Mouse (Mus musculus): Measurements from ENCODE around the gene Tomm40. TPM values are rescaled to one million over a fixed set of nuclear protein-coding genes. Genes with fewer than 3 reads are reported as not detected.

The Tomm40 gene
- total RNA-seq, 2 experiments from 2014 or later, result 52.9 to 55.7 TPM

DNA sequence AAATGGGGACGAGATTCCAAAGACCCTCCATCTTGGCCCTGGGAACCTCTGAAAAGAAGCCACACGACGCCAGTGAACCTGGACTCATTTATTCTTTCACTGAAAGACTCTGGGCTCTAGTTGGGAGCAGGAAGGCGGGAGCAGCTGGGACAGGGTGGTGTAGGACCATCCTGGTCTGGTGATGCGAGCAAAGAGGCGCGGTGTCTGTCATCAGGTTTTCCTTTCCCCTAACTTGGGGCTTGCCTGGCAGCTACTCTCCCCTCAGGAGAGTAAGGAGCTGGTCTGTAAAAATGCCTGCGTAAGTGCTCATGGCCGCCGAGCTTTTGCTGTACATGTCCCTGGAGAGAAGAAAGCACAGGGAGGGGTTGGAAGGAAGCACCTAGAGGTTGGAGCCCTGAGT, 43.7 kb downstream of the Tomm40 start:
- intact Hi-C loops (cut with DNase I; ENCODE audit: low total_unique reads), result no loop called here
- no peak for DNase-seq

DNA sequence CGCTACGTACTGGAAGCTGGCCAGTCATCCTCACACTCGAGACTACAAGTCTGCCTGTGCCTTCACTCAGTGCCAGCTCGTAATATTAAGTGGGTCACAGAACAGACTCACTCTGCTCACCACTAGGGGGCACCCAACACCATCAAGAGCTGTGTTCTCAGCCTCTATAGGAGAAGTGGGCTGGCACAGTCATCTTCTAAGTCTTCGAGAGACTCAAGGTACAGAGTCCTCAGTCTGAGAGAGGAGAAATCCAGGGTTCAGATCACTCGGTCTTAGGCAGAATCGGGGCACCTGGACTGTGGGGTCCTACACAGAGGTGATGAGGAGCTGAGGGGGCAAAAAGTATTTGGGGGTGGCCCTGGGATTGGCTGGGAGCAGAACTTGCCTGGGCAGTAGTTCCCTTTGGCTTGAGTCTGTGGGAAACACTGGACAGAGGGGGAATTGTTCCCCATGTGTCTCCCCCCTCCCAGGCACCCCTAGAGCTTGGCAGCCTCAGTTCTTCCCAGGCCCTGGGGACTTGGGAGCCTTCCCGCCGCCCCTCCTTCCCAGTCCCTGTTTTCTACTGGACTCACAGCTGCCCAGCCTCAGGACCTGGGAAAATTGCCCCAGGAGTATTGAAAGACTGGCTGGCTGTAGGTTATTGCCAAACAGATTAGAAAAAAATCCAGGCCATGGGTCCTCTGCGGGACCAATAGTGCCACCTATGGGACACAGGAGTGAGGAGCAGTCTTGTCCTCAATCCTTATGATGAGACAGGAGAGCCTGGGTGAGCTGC, 46.1 kb downstream of the Tomm40 start:
- intact Hi-C loops (cut with DNase I; ENCODE audit: low total_unique reads), result loop anchor here (2.0 kb wide), 1 partner anchor 34 kb away; no protein-coding TSS in a partner anchor
- peak; percentile 91 for DNase-seq

DNA sequence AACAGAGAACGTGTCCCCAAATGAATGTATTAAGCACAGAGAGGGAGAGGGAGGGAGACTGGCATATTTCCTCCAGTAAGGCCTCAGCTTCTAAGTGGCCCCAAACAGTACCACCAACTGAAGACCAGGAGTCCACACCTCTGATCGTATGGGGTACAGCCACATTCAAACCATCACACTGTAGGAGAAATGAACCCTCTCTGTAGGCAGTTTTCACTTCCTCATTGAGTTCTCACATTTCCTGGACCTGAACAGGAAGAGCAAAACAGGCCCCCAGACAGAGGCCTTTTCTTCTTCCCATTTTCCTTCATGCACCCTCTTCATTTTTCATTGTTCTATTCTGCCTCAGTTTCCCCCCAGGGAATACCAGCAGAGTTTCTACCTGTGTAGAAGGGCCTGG, 47.8 kb downstream of the Tomm40 start:
- intact Hi-C loops (cut with DNase I; ENCODE audit: low total_unique reads), result no loop called here
- no peak for DNase-seq

DNA sequence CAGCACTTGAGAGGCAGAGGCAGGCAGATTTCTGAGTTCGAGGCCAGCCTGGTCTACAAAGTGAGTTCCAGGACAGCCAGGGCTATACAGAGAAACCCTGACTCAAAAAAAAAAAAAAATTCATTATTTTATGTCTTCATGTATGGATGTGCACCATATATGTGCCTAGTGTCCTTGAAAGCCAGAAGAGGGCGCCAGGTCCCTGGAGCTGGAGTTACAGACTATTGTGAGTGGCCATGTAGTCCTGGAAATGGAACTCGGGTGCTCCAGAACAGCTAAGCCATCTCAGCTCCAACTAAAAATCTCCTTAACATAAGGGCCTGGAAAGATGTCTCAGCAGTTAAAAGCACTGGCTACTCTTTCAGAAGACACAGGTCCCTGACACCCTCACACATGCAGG, 48.5 kb downstream of the Tomm40 start:
- intact Hi-C loops (cut with DNase I; ENCODE audit: low total_unique reads), result no loop called here

DNA sequence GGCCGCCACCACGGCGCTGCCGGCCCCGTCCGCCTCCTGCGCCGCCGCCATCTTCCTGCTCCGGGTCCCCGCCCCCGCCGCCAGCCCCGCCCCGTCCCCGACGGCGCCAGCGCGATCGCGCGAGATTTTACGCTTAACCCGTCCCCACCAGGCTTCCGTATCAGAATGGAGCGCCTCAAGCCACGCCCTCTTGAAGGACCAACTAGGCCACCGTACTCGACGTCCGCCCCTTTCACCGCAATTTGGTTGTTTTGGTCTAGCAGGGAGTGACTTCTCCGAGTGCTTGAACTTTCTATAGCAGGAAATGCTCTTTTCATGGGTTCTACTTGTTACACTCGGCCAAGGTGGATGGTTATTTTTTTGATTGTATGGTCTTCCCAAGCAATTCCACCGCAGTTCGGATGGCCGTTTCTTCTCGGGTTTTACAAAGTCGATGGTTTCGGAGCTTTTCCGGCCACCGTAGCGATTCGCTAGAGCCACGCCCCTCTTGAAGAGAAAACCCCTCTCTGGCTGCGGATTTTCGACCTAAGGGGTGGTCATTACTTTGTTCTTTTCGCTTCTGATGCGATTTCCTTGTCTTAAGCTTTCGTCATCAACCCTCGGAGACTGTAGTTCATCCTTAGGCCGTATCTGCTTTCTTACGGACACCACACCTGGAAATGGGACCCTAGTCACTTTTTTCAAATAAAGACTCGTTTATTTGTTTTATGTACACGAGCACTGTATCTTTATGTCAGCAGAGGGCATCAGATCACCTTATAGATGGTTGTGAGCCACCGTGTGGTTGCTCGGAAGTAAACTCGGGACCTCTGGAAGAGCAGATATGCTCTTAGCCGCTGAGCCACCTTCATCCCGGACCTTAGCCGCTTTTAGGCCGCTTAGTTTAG, 50.0 kb downstream of the Tomm40 start, which contains the start of gene Clptm1:
TSS of gene Clptm1 (minus strand) at position 79 of the 887 bp plus-strand sequence.
- peak; percentile 97 for DNase-seq
- intact Hi-C loops (cut with DNase I; ENCODE audit: low total_unique reads), result no loop called here

More for the DNA sequence above, 48.5 kb downstream of the Tomm40 start:
- no peak for DNase-seq

DNA sequence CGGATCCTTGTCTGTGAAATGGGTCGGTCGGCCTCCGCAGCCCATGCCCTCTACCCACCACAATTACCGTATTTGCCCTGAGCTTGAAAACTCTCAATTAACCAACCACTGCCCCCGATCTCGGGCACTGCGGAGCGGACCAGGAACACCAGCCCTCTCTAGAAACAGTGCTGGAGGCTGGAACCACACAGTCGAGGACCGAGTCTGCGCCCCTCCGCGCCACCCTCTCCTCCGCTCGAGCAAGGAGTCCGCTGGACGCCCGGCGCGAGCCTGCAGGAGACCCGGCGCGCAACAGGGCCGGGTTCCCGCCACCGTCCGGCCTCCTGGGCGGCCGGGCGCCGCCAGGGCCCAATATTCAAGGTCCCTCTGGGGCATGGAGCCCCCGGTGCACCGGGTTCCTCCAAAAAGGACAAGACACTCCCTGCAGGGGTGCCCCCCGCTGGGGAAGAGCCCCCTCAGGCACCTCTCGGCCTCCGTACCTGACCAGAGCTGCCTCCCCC, 50.7 kb downstream of the Tomm40 start:
- DNase-seq, result no peak
- intact Hi-C loops (cut with DNase I; ENCODE audit: low total_unique reads), result no loop called here

DNA sequence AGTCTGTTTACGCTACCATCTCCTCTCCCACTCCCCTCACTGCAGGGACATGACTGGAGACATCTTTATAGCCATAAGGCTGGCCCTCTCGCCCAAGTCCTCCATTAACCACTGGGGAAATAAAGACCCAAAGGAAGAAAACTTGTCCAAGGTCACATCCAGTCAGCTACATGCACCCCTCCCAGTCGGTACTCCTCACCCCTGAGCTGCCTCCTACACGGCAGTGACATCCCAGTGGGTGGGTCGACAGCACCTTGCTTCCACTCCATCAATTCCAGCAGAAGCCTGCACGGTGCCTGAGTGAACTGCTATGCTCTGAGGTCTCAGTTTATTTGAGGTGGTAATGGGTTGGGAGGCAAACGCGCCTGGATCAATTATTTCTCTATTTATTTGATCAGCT, 51.3 kb downstream of the Tomm40 start:
- no peak for DNase-seq
- intact Hi-C loops (cut with DNase I; ENCODE audit: low total_unique reads), result no loop called here

DNA sequence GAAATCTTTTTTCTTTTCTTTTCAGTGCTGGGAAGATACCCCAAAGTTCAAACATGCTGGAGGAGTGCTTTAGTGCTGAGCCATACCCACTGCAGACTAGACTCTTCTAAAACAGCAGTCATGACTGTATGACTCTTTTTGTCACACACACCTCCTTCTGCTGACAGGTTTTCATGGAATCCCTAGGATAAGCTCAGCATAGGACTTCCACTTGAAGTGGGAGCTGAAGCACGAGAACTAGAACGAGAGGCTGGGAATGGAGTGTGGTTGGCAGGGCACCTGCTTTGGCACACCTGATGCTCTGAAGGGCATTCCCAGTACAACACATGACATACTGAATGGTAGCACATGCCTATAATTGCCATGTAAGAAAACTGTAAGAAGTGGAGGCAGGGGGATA, 62.6 kb downstream of the Tomm40 start:
- DNase-seq, result no peak
- intact Hi-C loops (cut with DNase I; ENCODE audit: low total_unique reads), result no loop called here

Other genes starting within 250 kb of the Tomm40 start
- gene Bloc1s3, start 207.1 kb downstream of the Tomm40 start, total RNA-seq (2021), result 1 to 10 TPM; 1.7 to 2.1 TPM
- gene Trappc6a, start 207.0 kb downstream of the Tomm40 start, total RNA-seq (2021), result 10 to 100 TPM; 19.9 to 20.0 TPM
- not detected for gene Nkpd1, start 197.6 kb downstream of the Tomm40 start, total RNA-seq (2021)
- 10 to 100 TPM; 34.4 to 34.5 TPM for gene Ppp1r37, start 152.4 kb downstream of the Tomm40 start, total RNA-seq (2021)
- under 1 TPM in 1 of 2 experiments, not detected in 1; 0.27 TPM for gene Zfp296, start 138.2 kb downstream of the Tomm40 start, total RNA-seq (2021)
- 10 to 100 TPM; 50.0 to 55.1 TPM for gene Gemin7, start 137.8 kb downstream of the Tomm40 start, total RNA-seq (2021)
- gene Clasrp, start 111.0 kb downstream of the Tomm40 start, total RNA-seq (2021), result 10 to 100 TPM; 10.6 to 12.0 TPM
- gene Relb, start 86.0 kb downstream of the Tomm40 start, total RNA-seq (2021), result 1 to 10 TPM; 4.9 to 7.3 TPM
- 10 to 100 TPM; 39.8 to 47.7 TPM for gene Clptm1, start 50.4 kb downstream of the Tomm40 start, total RNA-seq (2021)
- under 1 TPM; 0.41 to 0.44 TPM for gene Apoc2, start 37.5 kb downstream of the Tomm40 start, total RNA-seq (2021)
- gene Gm44805, start 34.0 kb downstream of the Tomm40 start, total RNA-seq (2021), result not detected
- not detected for gene Apoc4, start 34.0 kb downstream of the Tomm40 start, total RNA-seq (2021)
- gene Apoc1, start 22.8 kb downstream of the Tomm40 start, total RNA-seq (2021), result 1 to 10 TPM in 1 of 2 experiments, not detected in 1; 1.3 TPM
- 10 to 100 TPM; 56.6 to 84.2 TPM for gene Apoe, start 16.2 kb downstream of the Tomm40 start, total RNA-seq (2021)
- 10 to 100 TPM in 1 of 2 experiments, 1 to 10 TPM in 1; 9.8 to 12.9 TPM for gene Nectin2, start 35.0 kb upstream of the Tomm40 start, total RNA-seq (2021)
- gene Bcam, start 55.6 kb upstream of the Tomm40 start, total RNA-seq (2021), result 10 to 100 TPM; 48.5 to 51.9 TPM
- not detected for gene Cblc, start 81.4 kb upstream of the Tomm40 start, total RNA-seq (2021)
- 1 to 10 TPM; 3.2 to 4.1 TPM for gene Bcl3, start 107.3 kb upstream of the Tomm40 start, total RNA-seq (2021)
- gene Gm19345, start 136.6 kb upstream of the Tomm40 start, total RNA-seq (2021), result not detected
- gene Ceacam16, start 145.9 kb upstream of the Tomm40 start, total RNA-seq (2021), result under 1 TPM in 1 of 2 experiments, not detected in 1; 0.12 TPM
- not detected for gene Ceacam19, start 172.5 kb upstream of the Tomm40 start, total RNA-seq (2021)
- 1 to 10 TPM; 8.0 to 9.4 TPM for gene Pvr, start 205.7 kb upstream of the Tomm40 start, total RNA-seq (2021)
- not detected for gene Igsf23, start 235.3 kb upstream of the Tomm40 start, total RNA-seq (2021)
- not detected for gene Ceacam20, start 250.0 kb upstream of the Tomm40 start, total RNA-seq (2021)

Measured in gastrocnemius, postnatal 14 days (tissue).